Mouse (Mus musculus) intestine, embryonic 14.5 days (tissue): Measurements from ENCODE around the gene Gm13199. TPM values are rescaled to one million over a fixed set of nuclear protein-coding genes. Genes with fewer than 3 reads are reported as not detected.

ENCODE experiments used
- ATAC-seq: fragments of 200-750 bp; cut with Nextera tagmentation; replicated peaks from 2 replicates; pipeline ENCODE4 v1.8.0; 2017; ENCODE audit warnings: low read depth, moderate number of reproducible peaks, moderate TSS enrichment, moderate library complexity; ENCODE audit not compliant: low FRiP score, low TSS enrichment
- DNase-seq: peaks from one replicate; pipeline ENCODE4 v3.0.0-alpha.2; 2018; ENCODE audit warnings: low spot score
- H3K27ac ChIP-seq: fragments of 300-500 bp; sonication (generic); 2 replicates; pipeline ENCODE4 v1.5.1; 2014; ENCODE audit warnings: low read depth, mild to moderate bottlenecking, control low read depth
- H3K27me3 ChIP-seq: fragments of 300-500 bp; sonication (generic); replicated peaks from 2 replicates; pipeline ENCODE4 v1.6.1; 2014; ENCODE audit warnings: low read length, control low read depth; ENCODE audit not compliant: control insufficient read depth, insufficient read depth
- H3K36me3 ChIP-seq: fragments of 300-500 bp; sonication (generic); 2 replicates; pipeline ENCODE4 v1.6.1; 2014; ENCODE audit warnings: low read length, control low read depth; ENCODE audit not compliant: control insufficient read depth, insufficient read depth
- H3K4me1 ChIP-seq: fragments of 300-500 bp; sonication (generic); replicated peaks from 2 replicates; pipeline ENCODE4 v1.6.1; 2014; ENCODE audit warnings: low read length, control low read depth, mixed read lengths; ENCODE audit not compliant: control insufficient read depth, insufficient read depth
- H3K4me2 ChIP-seq: fragments of 300-500 bp; sonication (generic); 2 replicates; pipeline ENCODE4 v1.6.1; 2014; ENCODE audit warnings: low read length
- H3K4me3 ChIP-seq: fragments of 300-500 bp; sonication (generic); 2 replicates; pipeline ENCODE4 v1.5.1; 2014; ENCODE audit warnings: low read depth, low read length, control low read depth, mixed read lengths
- H3K9ac ChIP-seq: fragments of 300-500 bp; sonication (generic); 2 replicates; pipeline ENCODE4 v1.6.1; 2014; ENCODE audit warnings: mild to moderate bottlenecking, low read length
- H3K9me3 ChIP-seq: fragments of 300-500 bp; sonication (generic); 2 replicates; pipeline ENCODE4 v1.6.1; 2016; ENCODE audit warnings: low read length, control low read depth; ENCODE audit not compliant: control insufficient read depth
- whole genome bisulfite sequencing: fragments of 180-500 bp; shearing (Covaris S2); extraction: QIAGEN DNeasy Blood & Tissue Kit; methylation state at CpG from one replicate; pipeline ENCODE4 v1.1.7; 2014; 5-methylcytosine and 5-hydroxymethylcytosine counted together
- polyA plus RNA-seq: library from polyadenylated mRNA; unstranded; fragments of >200 nt; fragmentation: Nextera tagmentation; extraction: Ambion mirVana; gene quantifications from 2 replicates; pipeline ENCODE4 v1.2.1, GENCODE M21; 2014

Gm13199 gene
- polyA plus RNA-seq, 1 experiment from 2014 or later, result 1.3 TPM

DNA sequence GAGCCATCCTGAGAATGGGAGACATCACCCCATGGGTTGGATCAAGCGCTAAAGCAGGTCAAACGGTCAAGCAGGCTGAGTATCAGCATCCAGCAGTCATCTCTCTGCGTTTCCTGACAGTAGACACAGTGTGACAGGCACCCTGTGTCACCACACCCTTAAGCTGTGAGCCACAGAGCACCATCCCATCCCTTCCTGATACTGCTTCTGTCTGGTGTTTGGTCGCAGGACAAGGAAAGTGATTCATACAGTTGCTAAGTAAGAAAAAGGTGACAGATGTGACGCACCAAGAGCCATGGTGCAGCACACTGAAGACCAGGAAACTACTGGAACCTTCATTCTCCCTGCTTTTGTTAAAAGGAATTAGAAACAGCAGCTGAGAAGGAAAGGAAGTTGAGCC is 26.1 kb upstream of the Gm13199 start:
- Histone ChIP-seq H3K9ac (no peak overlapping the region), H3K4me3 (no peak overlapping the region), H3K27ac (no peak overlapping the region), H3K4me2 (no peak overlapping the region), H3K27me3 (no peaks in the 10 kb centered on the region), H3K9me3 (no peaks in the 10 kb centered on the region), H3K4me1 (peaks cover 5% of the 10 kb centered on the region; the same call in 1 of the 2 replicates), H3K36me3 (peaks cover 73% of the 10 kb centered on the region)
- WGBS, result 85% methylated on average over 5 of the region's 5 CpGs
- DNase-seq (no peak), ATAC-seq (no peak)

- DNase-seq, result no peak
Observed at GRCm38 (mm10) chr2:5877446-5877845, 14.7 kb upstream of the Gm13199 start.

GRCm38 (mm10) chr2:5869746-5870145 is 7.0 kb upstream of the Gm13199 start:
- H3K9me3 ChIP-seq, result no peaks in the 10 kb centered on the region
- peaks cover 77% of the 10 kb centered on the region for H3K36me3 ChIP-seq
- no peak overlapping the region for H3K4me3 ChIP-seq
- ATAC-seq (no peak), DNase-seq (no peak)
- H3K9ac ChIP-seq, result no peak overlapping the region
- WGBS, result 88% methylated on average over 5 of the region's 5 CpGs
- H3K27ac ChIP-seq, result no peak overlapping the region
- no peak overlapping the region for H3K4me2 ChIP-seq
- H3K4me1 ChIP-seq, result no peaks in the 10 kb centered on the region
- H3K27me3 ChIP-seq, result no peaks in the 10 kb centered on the region

More at GRCm38 (mm10) chr2:5877446-5877845, 14.7 kb upstream of the Gm13199 start:
- no peaks in the 10 kb centered on the region for H3K9me3 ChIP-seq
- H3K27me3 ChIP-seq, result no peaks in the 10 kb centered on the region
- H3K9ac ChIP-seq, result no peak overlapping the region
- no peak overlapping the region for H3K4me3 ChIP-seq
- ATAC-seq, result no peak
- peaks cover 92% of the 10 kb centered on the region for H3K36me3 ChIP-seq
- 71% methylated on average over 3 of the region's 3 CpGs for WGBS
- no peak overlapping the region for H3K4me2 ChIP-seq
- H3K4me1 ChIP-seq, result no peaks in the 10 kb centered on the region
- no peak overlapping the region for H3K27ac ChIP-seq

DNA sequence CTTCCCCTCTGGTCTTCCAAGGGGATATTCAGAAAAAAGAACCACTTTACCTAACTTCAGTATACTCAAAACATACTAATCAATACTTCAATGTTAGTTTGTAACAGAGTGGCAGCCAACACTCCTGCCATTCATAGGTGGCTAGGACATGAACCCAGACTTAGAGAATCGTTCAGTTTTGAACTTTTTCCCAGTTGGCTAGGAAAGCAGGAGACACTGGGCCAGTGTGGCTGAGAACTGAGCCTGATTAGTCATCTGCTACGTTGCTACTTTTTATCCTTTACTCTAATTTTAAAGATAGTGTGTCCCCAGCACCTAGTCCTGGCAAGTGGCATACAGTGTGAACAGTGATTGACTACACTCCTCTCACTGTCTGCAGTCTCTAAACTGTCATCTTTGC is 4.9 kb upstream of the Gm13199 start:
- WGBS, result 91% methylated on average over 2 of the region's 2 CpGs
- Histone ChIP-seq H3K27ac (no peak overlapping the region), H3K4me3 (no peak overlapping the region), H3K9ac (no peak overlapping the region), H3K36me3 (peaks cover 77% of the 10 kb centered on the region), H3K9me3 (no peaks in the 10 kb centered on the region), H3K4me2 (no peak overlapping the region), H3K4me1 (no peaks in the 10 kb centered on the region), H3K27me3 (no peaks in the 10 kb centered on the region)
- ATAC-seq (no peak), DNase-seq (no peak)

DNA sequence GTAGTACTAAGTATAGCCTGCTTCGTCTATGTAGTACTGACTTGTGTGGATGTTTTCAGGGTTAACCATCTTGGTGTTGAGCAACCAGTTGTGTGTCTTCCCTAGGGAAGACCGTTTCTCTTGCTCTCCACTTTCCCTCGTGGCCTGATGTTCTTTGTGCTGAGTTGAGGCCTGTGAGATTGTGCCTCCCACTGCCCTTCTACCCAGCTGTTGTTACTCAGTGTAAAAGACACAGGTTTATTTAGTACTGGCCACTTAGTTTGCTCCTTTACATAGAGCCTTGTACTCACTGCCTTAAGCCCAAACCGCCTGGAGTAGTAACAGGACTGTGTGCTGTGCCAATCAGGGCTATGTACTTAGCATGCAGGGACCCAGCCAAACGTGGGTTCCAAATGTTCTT is 10.9 kb downstream of the Gm13199 start:
- H3K9me3 ChIP-seq, result no peaks in the 10 kb centered on the region
- H3K4me2 ChIP-seq, result no peak overlapping the region
- H3K27me3 ChIP-seq, result no peaks in the 10 kb centered on the region
- DNase-seq (no peak), ATAC-seq (no peak)
- H3K4me1 ChIP-seq, result no peaks in the 10 kb centered on the region
- H3K4me3 ChIP-seq, result no peak overlapping the region
- WGBS, result 83% methylated on average over 5 of the region's 5 CpGs
- H3K36me3 ChIP-seq, result peaks cover 32% of the 10 kb centered on the region
- no peak overlapping the region for H3K27ac ChIP-seq
- H3K9ac ChIP-seq, result no peak overlapping the region

DNA sequence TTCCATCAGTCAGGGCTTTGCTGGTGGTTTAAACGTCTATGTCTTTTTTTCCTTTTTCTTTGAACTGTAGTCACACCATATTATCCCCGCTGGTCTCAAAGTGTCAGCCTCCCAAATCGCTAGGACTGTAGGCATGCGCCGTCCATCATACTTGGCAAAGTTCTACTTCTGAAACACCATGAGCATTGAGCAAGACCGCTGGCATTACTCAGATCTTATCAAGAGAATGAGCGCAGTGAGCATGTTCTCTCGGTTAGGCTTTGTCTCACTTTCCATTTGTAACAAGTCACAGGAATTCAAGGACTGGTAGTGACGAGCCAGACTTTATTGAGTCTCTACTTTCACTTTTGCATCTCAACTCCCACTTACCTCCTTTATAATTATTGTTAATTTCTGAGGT is 11.6 kb downstream of the Gm13199 start:
- 93% methylated on average over 9 of the region's 9 CpGs for WGBS
- no peak for DNase-seq

DNA sequence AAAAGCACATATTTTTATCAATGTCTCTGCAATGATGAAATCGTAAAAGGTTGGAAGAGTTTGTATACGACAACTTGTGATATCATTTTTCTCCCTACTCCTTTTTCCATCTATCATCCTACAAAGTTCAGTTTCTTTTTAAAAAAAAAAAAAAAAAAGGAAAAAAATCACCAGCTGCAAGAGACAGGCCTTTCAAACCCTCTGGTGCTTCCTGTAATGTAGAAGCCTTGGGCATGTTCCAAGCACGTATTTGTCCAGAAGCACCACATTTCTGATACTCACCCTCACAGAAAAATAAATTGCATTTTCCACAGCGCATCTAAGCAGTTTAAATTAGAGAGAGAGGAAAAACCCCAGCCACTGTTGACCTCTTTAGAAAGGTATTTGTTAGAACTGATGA is 16.9 kb downstream of the Gm13199 start:
- Histone ChIP-seq H3K4me3 (peak overlapping the region; percentile 49), H3K27me3 (no peaks in the 10 kb centered on the region), H3K9ac (peak overlapping the region; percentile 74), H3K27ac (peak overlapping the region; percentile 88; the same call in 1 of the 2 replicates), H3K36me3 (peaks cover 20% of the 10 kb centered on the region), H3K4me1 (peaks cover 8% of the 10 kb centered on the region), H3K4me2 (peak overlapping the region; percentile 44), H3K9me3 (no peaks in the 10 kb centered on the region)
- DNase-seq (no peak), ATAC-seq (no peak)
- 17% methylated on average over 4 of the region's 4 CpGs for WGBS

More for the DNA sequence above, 11.6 kb downstream of the Gm13199 start:
- ATAC-seq, result no peak
- H3K9ac ChIP-seq, result no peak overlapping the region
- H3K27ac ChIP-seq, result no peak overlapping the region
- no peaks in the 10 kb centered on the region for H3K27me3 ChIP-seq
- peaks cover 28% of the 10 kb centered on the region for H3K36me3 ChIP-seq
- H3K9me3 ChIP-seq, result no peaks in the 10 kb centered on the region
- H3K4me1 ChIP-seq, result peaks cover 4% of the 10 kb centered on the region
- H3K4me3 ChIP-seq, result no peak overlapping the region
- no peak overlapping the region for H3K4me2 ChIP-seq

DNA sequence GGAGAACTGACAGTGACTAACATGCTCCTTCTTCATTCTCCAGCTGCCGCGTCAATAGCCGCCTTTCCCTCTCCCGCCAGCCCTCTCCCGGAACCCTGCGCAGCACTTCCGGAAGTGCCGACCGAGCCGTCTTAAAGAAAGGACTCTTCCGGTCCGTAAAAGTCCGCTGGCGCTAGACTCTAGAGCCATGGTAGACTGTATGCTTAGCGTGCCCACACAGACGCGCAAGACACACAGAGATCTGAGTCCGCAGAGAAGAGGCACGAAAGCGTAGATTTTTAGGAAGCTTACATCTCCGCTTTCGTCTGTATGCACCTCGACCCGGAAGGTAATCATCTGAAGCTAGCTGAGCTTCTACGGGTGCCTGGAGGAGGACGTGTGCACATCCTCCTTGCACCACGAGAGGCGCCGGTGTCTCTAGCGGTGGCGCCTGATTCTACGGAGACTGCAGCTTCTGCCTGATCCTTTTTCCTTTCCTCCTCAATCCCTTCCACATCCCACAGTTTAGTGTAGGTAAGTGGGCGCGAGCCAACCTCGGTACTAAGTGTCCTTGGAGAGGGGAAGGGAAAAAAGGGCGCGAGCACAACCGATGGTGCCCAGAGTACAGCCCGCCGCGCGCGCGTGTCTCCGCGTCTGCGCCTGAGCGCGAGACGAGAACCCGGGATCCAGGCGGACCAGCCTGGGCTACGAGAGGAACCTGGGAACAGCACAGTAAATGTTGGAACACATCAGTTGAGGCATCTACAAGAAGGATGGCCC is 17.7 kb downstream of the Gm13199 start, which contains the start of the genes Nudt5 and Cdc123:
Nudt5 (plus strand) TSS at position 147 of the 759 bp plus-strand sequence.
Cdc123 (minus strand) TSS at position 292 of the 759 bp plus-strand sequence.
- Histone ChIP-seq H3K9me3 (no peaks in the 10 kb centered on the region), H3K4me1 (peaks cover 8% of the 10 kb centered on the region), H3K4me3 (peak within 1 kb of the TSS; percentile 49), H3K36me3 (peaks cover 20% of the 10 kb centered on the region), H3K9ac (peak within 1 kb of the TSS; percentile 74), H3K27ac (peak within 1 kb of the TSS; percentile 88), H3K27me3 (no peaks in the 10 kb centered on the region), H3K4me2 (peak within 1 kb of the TSS; percentile 66)
- DNase-seq (peak; percentile 96), ATAC-seq (peak; percentile 98)
- under 1% methylated on average over 53 of the region's 53 CpGs for WGBS
